Mouse (Mus musculus) hindbrain, embryonic 12.5 days (tissue): ENCODE results near the gene Srrm4. TPM values are rescaled to one million over a fixed set of nuclear protein-coding genes. Genes with fewer than 3 reads are reported as not detected.

Source experiments
- ATAC-seq: fragments of 200-750 bp; cut with Nextera tagmentation; 2 replicates; pipeline ENCODE4 v1.8.0; 2017; ENCODE audit warnings: moderate TSS enrichment; ENCODE audit not compliant: low FRiP score
- H3K27ac ChIP-seq: fragments of 300-500 bp; sonication (generic); 2 replicates; pipeline ENCODE4 v1.5.1; 2016; ENCODE audit warnings: mild to moderate bottlenecking
- H3K27me3 ChIP-seq: fragments of 300-500 bp; sonication (generic); 2 replicates; pipeline ENCODE4 v1.6.1; 2016; ENCODE audit warnings: mild to moderate bottlenecking
- H3K36me3 ChIP-seq: fragments of 300-500 bp; sonication (generic); 2 replicates; pipeline ENCODE4 v1.6.1; 2016; ENCODE audit warnings: mild to moderate bottlenecking
- H3K4me1 ChIP-seq: fragments of 300-500 bp; sonication (generic); 2 replicates; pipeline ENCODE4 v1.6.1; 2016
- H3K4me2 ChIP-seq: fragments of 300-500 bp; sonication (generic); replicated peaks from 2 replicates; pipeline ENCODE4 v1.6.1; 2016; ENCODE audit warnings: mild to moderate bottlenecking
- H3K4me3 ChIP-seq: fragments of 300-500 bp; sonication (generic); 2 replicates; pipeline ENCODE4 v1.5.1; 2016; ENCODE audit warnings: mild to moderate bottlenecking
- H3K9ac ChIP-seq: fragments of 300-500 bp; sonication (generic); 2 replicates; pipeline ENCODE4 v1.6.1; 2016; ENCODE audit warnings: mild to moderate bottlenecking, moderate library complexity
- H3K9me3 ChIP-seq: fragments of 300-500 bp; sonication (generic); replicated peaks from 2 replicates; pipeline ENCODE4 v1.6.1; 2016; ENCODE audit warnings: mild to moderate bottlenecking
- WGBS: fragments of 180-500 bp; shearing (Covaris S2); methylation state at CpG from one replicate; pipeline ENCODE4 v1.1.7; 2016; 5-methylcytosine and 5-hydroxymethylcytosine counted together
- polyA plus RNA-seq: library from polyadenylated mRNA; unstranded; fragments of >200 nt; fragmentation: Nextera tagmentation; extraction: Ambion mirVana; gene quantifications from 2 replicates; pipeline ENCODE4 v1.2.1, GENCODE M21; 2016

Gene Srrm4
- polyA plus RNA-seq, 1 experiment from 2014 or later = 20.9 TPM

- WGBS = 72% methylated on average over 7 of the region's 7 CpGs
- Histone ChIP-seq H3K27ac (no peak overlapping the region), H3K9me3 (no peaks in the 10 kb centered on the region; the same call in 1 of the 2 replicates), H3K4me1 (peaks cover 16% of the 10 kb centered on the region), H3K4me3 (no peak overlapping the region), H3K9ac (no peak overlapping the region), H3K36me3 (peaks cover 17% of the 10 kb centered on the region), H3K27me3 (no peaks in the 10 kb centered on the region), H3K4me2 (no peak overlapping the region)
- no peak for ATAC-seq
Observed at GRCm38 (mm10) chr5:116542317-116542716, 49.3 kb downstream of the Srrm4 start.

- Histone ChIP-seq H3K4me3 (no peak overlapping the region), H3K27me3 (no peaks in the 10 kb centered on the region), H3K9ac (no peak overlapping the region), H3K9me3 (no peaks in the 10 kb centered on the region), H3K4me2 (no peak overlapping the region), H3K36me3 (peaks cover 11% of the 10 kb centered on the region; the same call in 1 of the 2 replicates), H3K4me1 (peaks cover 16% of the 10 kb centered on the region), H3K27ac (no peak overlapping the region)
- 86% methylated on average over 3 of the region's 3 CpGs for WGBS
- no peak for ATAC-seq
Observed at GRCm38 (mm10) chr5:116541128-116541527, 50.5 kb downstream of the Srrm4 start.

DNA sequence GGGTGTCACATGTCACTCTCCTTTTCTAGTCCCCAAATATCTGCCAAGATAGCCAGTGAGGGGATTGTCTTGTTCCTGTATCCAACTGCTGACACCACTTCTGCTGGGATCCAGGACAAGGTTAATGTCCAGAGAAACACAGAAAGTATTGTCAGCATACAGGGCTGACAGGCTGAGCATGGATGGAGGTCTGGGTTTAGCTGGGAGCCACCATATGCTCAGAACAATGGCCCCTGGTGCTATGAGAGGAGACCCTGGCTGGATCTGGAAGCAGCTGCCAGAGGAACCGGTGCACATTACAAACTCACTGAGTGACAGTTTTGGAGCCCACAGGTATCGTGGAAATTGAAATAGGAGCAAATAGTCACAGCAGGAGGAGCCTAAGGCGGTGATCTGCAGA is 52.3 kb downstream of the Srrm4 start:
- no peak overlapping the region for H3K9ac ChIP-seq
- no peak overlapping the region for H3K4me2 ChIP-seq
- H3K4me3 ChIP-seq = no peak overlapping the region
- H3K27ac ChIP-seq = peak overlapping the region; percentile 42
- WGBS = 43% methylated on average over 3 of the region's 3 CpGs
- peaks cover 16% of the 10 kb centered on the region for H3K4me1 ChIP-seq
- 0 out of 2 replicates have a peak, but pooled peaks cover 7% of the 10 kb centered on the region for H3K36me3 ChIP-seq
- no peaks in the 10 kb centered on the region for H3K27me3 ChIP-seq
- 0 out of 2 replicates have a peak, but pooled peaks have one; percentile 40 for ATAC-seq
- H3K9me3 ChIP-seq = no peaks in the 10 kb centered on the region

DNA sequence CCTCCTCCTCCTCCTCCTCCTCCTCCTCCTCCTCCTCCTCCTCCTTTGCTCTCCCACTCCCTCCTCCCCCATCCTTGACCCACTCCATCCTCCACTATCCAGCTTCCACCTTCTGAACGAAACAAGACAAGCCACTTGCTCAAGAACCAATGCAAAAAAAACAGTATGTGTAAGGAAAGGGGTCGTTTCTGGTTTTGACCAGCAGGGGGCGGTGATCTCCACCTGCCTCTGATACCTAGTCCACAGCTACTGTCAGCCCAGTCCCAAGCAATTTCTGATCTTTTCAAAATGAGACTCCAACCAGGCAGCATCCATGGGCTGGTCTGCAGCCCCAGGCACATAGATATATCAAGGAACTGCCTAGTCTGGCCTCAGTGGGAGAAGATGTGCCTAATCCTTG is 53.1 kb downstream of the Srrm4 start:
- H3K4me3 ChIP-seq = no peak overlapping the region
- no peaks in the 10 kb centered on the region for H3K9me3 ChIP-seq
- H3K4me2 ChIP-seq = no peak overlapping the region
- H3K27me3 ChIP-seq = no peaks in the 10 kb centered on the region
- no peak for ATAC-seq
- H3K9ac ChIP-seq = no peak overlapping the region
- H3K27ac ChIP-seq = no peak overlapping the region
- H3K4me1 ChIP-seq = peaks cover 16% of the 10 kb centered on the region
- H3K36me3 ChIP-seq = 0 out of 2 replicates have a peak, but pooled peaks cover 7% of the 10 kb centered on the region
- WGBS = 59% methylated on average over 3 of the region's 3 CpGs

- H3K27ac ChIP-seq = no peak overlapping the region
- no peaks in the 10 kb centered on the region for H3K36me3 ChIP-seq
- no peaks in the 10 kb centered on the region for H3K27me3 ChIP-seq
- no peak overlapping the region for H3K9ac ChIP-seq
- no peaks in the 10 kb centered on the region for H3K9me3 ChIP-seq
- no peak overlapping the region for H3K4me3 ChIP-seq
- H3K4me1 ChIP-seq = peaks cover 22% of the 10 kb centered on the region
- ATAC-seq = peak; percentile 53; the same call in 1 of the 2 replicates
- 38% methylated on average over 4 of the region's 4 CpGs for WGBS
- no peak overlapping the region for H3K4me2 ChIP-seq
Observed at GRCm38 (mm10) chr5:116526324-116526723, 65.3 kb downstream of the Srrm4 start.

DNA sequence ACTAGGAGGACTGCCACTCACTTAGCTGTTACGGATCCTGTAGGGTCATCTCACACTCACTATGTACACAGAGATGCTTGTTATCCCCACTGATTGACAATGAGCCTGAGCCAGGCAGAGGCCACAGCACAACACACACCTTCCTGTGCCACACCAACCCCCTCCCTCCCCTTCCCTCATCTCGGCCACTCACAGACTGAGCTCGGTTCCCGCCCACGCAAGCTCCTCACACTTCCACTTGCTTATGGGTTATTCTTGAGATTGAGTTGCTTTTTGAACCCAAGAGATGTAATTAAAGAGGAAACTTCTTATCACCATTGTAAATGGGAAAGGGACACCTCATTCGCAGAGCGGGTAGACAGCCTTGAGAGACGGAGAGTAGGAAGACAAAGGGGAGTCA is 66.3 kb downstream of the Srrm4 start:
- 79% methylated on average over 8 of the region's 8 CpGs for WGBS
- Histone ChIP-seq H3K27me3 (no peaks in the 10 kb centered on the region), H3K36me3 (no peaks in the 10 kb centered on the region), H3K27ac (no peak overlapping the region), H3K4me3 (no peak overlapping the region), H3K4me2 (no peak overlapping the region), H3K9ac (no peak overlapping the region), H3K4me1 (peaks cover 22% of the 10 kb centered on the region), H3K9me3 (no peaks in the 10 kb centered on the region)
- ATAC-seq = no peak

DNA sequence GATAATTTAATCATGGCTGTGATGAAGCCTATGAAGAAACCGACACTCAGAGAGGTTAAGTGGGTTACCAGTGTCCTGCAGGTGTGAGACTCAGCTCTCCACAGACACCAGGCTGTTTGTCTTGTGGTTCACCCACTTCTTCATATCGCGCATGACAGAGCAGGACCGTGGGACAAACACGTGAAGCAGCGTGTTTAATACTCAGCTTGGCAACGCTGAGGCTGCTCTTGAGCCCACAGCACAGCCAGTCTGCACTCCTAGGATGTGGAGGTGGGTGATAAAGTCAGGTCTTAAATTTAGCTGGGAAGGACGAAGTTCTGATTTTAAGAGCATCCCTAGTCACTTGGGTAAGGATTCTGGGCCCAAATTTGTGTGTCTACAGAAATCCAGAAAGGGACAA is 68.1 kb downstream of the Srrm4 start:
- WGBS = 82% methylated on average over 8 of the region's 8 CpGs
- H3K9me3 ChIP-seq = no peaks in the 10 kb centered on the region
- no peaks in the 10 kb centered on the region for H3K36me3 ChIP-seq
- no peak for ATAC-seq
- H3K27ac ChIP-seq = no peak overlapping the region
- H3K4me2 ChIP-seq = no peak overlapping the region
- H3K4me1 ChIP-seq = peaks cover 16% of the 10 kb centered on the region
- no peak overlapping the region for H3K4me3 ChIP-seq
- H3K9ac ChIP-seq = no peak overlapping the region
- H3K27me3 ChIP-seq = no peaks in the 10 kb centered on the region

DNA sequence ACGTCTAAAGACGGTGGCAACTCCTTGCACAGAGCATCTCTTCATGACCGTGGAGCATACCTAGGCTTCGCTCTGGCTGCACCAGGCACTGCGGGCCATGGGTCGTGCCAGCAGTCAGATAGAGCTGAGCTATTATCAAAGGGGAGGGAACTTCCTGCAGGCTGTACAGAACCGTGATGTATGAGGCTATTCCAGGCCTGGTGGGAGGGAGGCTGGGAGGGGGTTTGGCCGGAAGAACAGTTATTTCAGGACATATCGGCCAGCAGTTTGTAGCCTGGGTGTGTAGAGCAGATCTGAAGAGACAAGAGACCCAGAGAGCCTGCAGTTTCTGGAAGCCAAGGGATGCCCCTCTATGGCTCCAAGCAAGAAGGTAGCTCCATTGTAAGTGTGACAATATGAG is 68.5 kb downstream of the Srrm4 start:
- peaks cover 16% of the 10 kb centered on the region for H3K4me1 ChIP-seq
- H3K36me3 ChIP-seq = no peaks in the 10 kb centered on the region
- H3K27me3 ChIP-seq = no peaks in the 10 kb centered on the region
- no peak overlapping the region for H3K9ac ChIP-seq
- no peak overlapping the region for H3K4me3 ChIP-seq
- 74% methylated on average over 9 of the region's 9 CpGs for WGBS
- H3K9me3 ChIP-seq = no peaks in the 10 kb centered on the region
- no peak overlapping the region for H3K4me2 ChIP-seq
- ATAC-seq = no peak
- H3K27ac ChIP-seq = no peak overlapping the region

DNA sequence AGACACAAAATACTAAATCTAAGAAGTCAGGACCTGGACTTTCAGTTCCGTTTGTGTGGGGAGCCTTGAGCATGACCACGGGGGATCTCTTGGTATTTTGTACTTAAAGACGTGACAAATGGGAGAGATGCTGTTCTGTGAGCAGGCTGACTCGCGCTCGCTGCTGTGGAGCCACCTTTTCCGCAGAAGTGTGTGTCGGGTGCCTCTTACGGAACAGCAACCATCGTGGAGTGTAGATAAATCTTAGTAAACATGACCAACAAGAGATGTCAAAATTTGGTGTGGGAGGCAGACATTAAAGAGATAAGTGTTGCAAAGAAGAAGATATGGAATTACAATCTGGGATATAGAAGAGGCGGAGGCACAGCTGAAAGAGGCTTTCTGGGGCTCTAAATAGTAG is 69.3 kb downstream of the Srrm4 start:
- no peaks in the 10 kb centered on the region for H3K27me3 ChIP-seq
- no peak overlapping the region for H3K9ac ChIP-seq
- WGBS = 82% methylated on average over 11 of the region's 11 CpGs
- H3K27ac ChIP-seq = no peak overlapping the region
- H3K36me3 ChIP-seq = no peaks in the 10 kb centered on the region
- H3K4me1 ChIP-seq = peaks cover 14% of the 10 kb centered on the region
- ATAC-seq = no peak
- no peak overlapping the region for H3K4me3 ChIP-seq
- H3K9me3 ChIP-seq = no peaks in the 10 kb centered on the region
- H3K4me2 ChIP-seq = no peak overlapping the region

DNA sequence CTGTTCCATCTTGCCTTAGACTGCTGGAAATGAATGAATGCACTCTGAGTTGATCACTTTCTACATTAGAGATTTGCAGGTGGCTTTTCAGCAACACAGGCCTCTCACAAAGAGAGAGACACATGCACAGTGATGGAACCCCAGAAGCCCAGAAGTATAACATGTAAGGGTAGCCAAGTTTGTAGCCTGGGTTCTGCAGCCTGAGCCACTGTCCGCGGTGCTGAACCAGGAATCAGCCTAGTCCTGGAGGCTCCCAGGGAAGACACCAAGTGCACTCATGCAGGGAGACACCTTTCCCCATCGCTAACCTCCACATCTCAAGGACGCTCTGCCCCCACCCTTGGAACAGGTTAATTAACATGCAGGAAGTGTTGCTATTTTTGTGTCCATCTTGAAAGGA is 73.6 kb downstream of the Srrm4 start:
- no peak overlapping the region for H3K4me3 ChIP-seq
- no peak overlapping the region for H3K27ac ChIP-seq
- H3K4me1 ChIP-seq = no peaks in the 10 kb centered on the region; the same call in 1 of the 2 replicates
- no peak overlapping the region for H3K9ac ChIP-seq
- no peaks in the 10 kb centered on the region for H3K27me3 ChIP-seq
- no peak for ATAC-seq
- 25% methylated on average over 4 of the region's 4 CpGs for WGBS
- no peaks in the 10 kb centered on the region for H3K36me3 ChIP-seq
- no peaks in the 10 kb centered on the region for H3K9me3 ChIP-seq
- H3K4me2 ChIP-seq = no peak overlapping the region

- no peak overlapping the region for H3K4me2 ChIP-seq
- no peak overlapping the region for H3K4me3 ChIP-seq
- no peaks in the 10 kb centered on the region for H3K27me3 ChIP-seq
- no peak for ATAC-seq
- H3K9me3 ChIP-seq = no peaks in the 10 kb centered on the region
- WGBS = 85% methylated on average over 4 of the region's 4 CpGs
- H3K4me1 ChIP-seq = peaks cover 8% of the 10 kb centered on the region; the same call in 1 of the 2 replicates
- no peak overlapping the region for H3K27ac ChIP-seq
- H3K36me3 ChIP-seq = 0 out of 2 replicates have a peak, but pooled peaks cover 9% of the 10 kb centered on the region
- no peak overlapping the region for H3K9ac ChIP-seq
Observed at GRCm38 (mm10) chr5:116512135-116512534, 79.5 kb downstream of the Srrm4 start.

DNA sequence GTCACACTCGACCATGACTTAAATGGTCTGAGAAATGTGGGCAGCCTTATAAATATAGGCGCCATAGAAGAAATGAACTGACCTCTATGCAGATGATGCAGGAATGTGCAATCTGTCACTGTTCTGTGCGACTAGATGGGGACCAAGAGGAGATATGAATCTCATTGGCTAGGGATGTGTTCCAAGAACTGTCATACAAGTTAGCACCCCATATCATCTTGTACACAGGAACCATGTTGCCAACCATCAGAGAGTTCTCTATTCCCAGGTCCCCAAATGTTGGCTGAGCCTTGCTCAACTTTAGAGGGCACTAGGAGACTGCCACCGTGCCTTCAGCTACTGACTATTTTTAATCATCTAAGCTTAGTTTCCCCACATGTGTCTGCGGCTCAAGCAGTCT is 81.4 kb downstream of the Srrm4 start:
- Histone ChIP-seq H3K36me3 (0 out of 2 replicates have a peak, but pooled peaks cover 9% of the 10 kb centered on the region), H3K27me3 (no peaks in the 10 kb centered on the region), H3K4me2 (no peak overlapping the region), H3K4me3 (no peak overlapping the region), H3K9ac (no peak overlapping the region), H3K9me3 (no peaks in the 10 kb centered on the region), H3K27ac (no peak overlapping the region), H3K4me1 (peaks cover 12% of the 10 kb centered on the region; the same call in 1 of the 2 replicates)
- WGBS = 92% methylated on average over 5 of the region's 5 CpGs
- no peak for ATAC-seq

- no peaks in the 10 kb centered on the region for H3K27me3 ChIP-seq
- ATAC-seq = peak; percentile 54
- no peak overlapping the region for H3K4me3 ChIP-seq
- 47% methylated on average over 15 of the region's 15 CpGs for WGBS
- H3K36me3 ChIP-seq = no peaks in the 10 kb centered on the region
- no peak overlapping the region for H3K9ac ChIP-seq
- no peak overlapping the region for H3K4me2 ChIP-seq
- peaks cover 36% of the 10 kb centered on the region for H3K4me1 ChIP-seq
- H3K27ac ChIP-seq = 0 out of 2 replicates have a peak overlapping the region, but pooled peaks have one; percentile 0
- no peaks in the 10 kb centered on the region for H3K9me3 ChIP-seq
Observed at GRCm38 (mm10) chr5:116501342-116501741, 90.3 kb downstream of the Srrm4 start.
